Mouse (Mus musculus) yolk sac, embryonic 10.5 days (tissue): ENCODE measurements at regions not wholly inside any gene's neighbourhood (a gene's known extent, or its start where the extent isn't known, plus 50 kb on each side); places are given as distances from the start of the nearest gene placed in this dataset.

ENCODE experiments used
- DNase-seq: peaks from one replicate; pipeline ENCODE4 v3.0.0-alpha.2; 2017; ENCODE audit warnings: low spot score

GRCm38 (mm10) chr4:33687434-33687833 is 237.0 kb upstream of the Cnr1 start:
- no peak for DNase-seq

- DNase-seq, result no peak
Measured at GRCm38 (mm10) chr4:33693441-33693840, 231.0 kb upstream of the Cnr1 start.

- no peak for DNase-seq
Measured at GRCm38 (mm10) chr4:33696969-33697368, 227.4 kb upstream of the Cnr1 start.

DNA sequence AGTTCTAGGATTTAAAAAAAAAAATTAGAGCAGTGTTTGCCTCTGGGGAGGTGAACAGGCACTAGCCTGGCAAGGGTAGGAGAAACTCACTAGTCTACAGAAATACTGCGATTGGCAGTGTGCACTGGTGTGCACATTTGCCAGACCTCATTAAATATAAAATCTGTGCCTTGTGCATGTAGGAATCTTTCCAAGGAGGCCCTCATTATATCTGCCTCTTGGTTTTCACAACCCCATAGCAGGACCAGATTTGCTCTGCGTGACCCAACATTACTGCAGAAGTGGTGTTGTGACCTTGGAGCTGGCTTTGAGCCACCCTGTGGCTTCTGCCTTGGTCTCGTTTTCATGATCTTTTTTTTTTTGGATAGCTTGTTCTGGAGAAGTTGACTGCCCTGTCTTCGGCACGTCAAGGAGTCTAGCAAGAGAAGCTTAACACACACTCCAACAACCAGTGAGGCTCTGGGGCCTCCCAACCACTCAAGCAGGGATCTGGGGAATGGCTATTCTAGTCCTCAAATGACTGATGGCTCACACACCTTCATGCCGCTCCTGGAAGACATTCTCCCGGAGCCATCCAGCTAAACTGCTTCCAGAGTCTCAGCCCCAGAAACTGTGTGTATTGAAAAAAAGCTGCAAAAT is 222.2 kb upstream of the Cnr1 start:
- no peak for DNase-seq

DNA sequence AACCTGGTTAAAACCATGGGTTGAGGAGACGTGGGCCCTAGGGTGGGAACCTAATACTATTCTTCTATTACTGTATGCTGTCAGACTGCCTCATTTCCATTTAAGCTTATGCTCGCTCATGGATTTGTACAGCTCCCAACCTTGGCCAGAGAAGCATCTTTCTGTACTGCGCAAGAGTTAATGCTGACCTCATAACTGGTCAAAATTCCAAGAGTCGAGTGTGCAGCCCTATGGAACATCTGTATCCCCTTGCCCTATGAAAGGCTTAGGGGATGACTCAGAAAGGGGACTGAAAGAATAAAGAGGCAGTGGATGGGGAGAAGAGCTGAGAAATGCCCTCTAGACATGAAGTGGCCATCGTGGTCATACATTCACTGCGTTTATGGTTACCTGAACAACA is 218.7 kb upstream of the Cnr1 start:
- DNase-seq, result no peak

- DNase-seq, result no peak
Measured at GRCm38 (mm10) chr4:33706785-33707184, 217.6 kb upstream of the Cnr1 start.

DNA sequence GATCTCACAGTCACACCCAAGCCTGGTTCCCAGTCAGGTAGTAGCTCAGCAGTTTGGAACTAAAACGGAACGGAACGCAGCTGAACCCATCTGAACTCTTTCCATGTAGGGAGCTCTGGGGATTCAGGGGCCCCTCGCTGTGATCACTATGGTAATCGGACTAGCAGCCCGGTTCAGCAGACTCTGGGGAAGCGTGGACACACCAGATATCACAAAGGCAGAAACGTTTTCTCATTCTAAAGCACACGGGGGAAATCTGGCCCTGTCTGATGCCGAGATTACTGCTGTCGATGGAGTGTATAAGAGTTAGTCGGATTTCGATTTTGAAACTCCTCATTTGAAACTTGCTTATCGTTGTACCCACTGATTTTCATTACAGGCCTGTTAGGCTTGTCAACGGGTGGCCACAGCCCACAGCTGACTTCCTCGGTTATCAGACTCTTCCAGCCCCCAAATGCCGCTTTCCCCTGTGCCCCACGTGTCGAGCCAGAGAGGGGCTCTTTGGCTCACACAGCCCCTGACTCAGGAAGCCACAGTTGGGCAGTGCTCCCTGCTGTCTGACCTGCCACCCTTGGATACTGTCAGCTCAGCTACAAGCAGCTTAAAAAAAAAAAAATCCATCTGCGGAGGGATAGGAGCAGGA is 207.8 kb upstream of the Cnr1 start:
- DNase-seq, result no peak

- DNase-seq, result no peak
Measured at GRCm38 (mm10) chr4:33720972-33721371, 203.4 kb upstream of the Cnr1 start.

DNA sequence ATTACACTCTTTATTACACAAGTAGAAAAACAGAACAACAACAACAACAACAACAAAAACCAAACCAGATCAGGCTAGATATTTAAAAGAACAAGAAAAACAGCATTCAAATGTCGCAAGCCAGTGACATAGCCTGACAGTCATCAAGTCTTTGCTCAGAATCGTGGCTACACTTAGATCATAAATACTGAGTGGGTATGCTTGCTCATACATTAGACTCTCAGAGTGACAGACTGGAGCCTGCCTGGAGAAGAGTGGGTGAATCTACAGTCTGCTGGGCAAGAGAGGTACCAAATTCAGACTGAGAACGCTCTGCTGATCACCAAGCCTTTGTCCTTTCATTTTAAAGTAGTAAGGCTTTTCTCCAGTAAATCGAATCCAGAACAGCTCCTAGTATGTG is 202.4 kb upstream of the Cnr1 start:
- DNase-seq, result no peak

GRCm38 (mm10) chr4:33731837-33732236 is 192.6 kb upstream of the Cnr1 start:
- no peak for DNase-seq

DNA sequence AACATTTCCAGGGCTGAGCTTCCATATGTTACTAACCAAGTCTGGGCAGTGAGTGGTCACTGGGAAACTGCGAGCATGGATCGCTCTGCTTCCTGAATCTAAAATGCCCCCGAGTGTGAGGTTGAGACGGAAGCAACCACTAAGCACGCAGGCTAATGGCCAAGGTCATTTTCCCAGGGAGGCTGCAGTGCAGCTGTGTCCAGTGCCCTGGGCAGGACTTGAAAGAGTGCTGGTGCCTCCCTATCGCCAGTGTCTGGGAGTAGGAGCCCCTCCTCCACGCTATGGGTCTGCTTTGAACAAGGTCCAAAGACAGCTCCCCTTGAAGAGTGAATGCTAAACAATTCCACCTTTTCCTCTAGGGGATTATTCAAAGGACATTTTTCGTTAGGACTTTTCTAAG is 189.5 kb upstream of the Cnr1 start:
- no peak for DNase-seq

- no peak for DNase-seq
Measured at GRCm38 (mm10) chr4:33735442-33735966, 188.9 kb upstream of the Cnr1 start.

- no peak for DNase-seq
Measured at GRCm38 (mm10) chr4:33736061-33736701, 188.2 kb upstream of the Cnr1 start.

- DNase-seq, result no peak
Measured at GRCm38 (mm10) chr4:33737337-33737736, 187.1 kb upstream of the Cnr1 start.

DNA sequence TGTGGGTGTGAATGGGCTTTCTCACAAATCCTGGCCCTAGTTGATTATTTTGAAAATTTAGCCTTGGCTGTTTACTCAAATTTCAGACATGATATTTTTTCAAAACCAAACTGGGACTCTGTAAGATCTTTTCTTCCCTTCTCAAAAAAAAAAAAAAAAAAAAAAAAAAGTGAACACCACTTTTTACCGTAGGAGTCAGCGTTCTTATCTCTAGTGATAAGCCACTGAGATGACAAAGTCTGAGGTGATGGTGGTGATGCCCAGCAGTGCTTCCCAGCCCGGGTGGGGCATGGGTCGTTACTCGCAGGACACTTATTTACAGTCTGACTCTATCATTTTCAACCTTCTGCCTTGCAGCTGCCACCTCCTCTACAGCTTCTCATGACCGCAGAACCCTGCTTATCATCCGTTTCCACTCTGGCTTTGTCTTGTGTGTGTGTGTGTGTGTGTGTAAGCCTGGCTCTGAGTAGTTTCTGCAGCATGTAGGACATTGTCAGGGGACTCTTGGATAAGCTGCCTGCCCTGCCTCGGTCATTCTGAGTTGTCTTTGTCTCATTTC is 186.5 kb upstream of the Cnr1 start:
- DNase-seq, result no peak

DNA sequence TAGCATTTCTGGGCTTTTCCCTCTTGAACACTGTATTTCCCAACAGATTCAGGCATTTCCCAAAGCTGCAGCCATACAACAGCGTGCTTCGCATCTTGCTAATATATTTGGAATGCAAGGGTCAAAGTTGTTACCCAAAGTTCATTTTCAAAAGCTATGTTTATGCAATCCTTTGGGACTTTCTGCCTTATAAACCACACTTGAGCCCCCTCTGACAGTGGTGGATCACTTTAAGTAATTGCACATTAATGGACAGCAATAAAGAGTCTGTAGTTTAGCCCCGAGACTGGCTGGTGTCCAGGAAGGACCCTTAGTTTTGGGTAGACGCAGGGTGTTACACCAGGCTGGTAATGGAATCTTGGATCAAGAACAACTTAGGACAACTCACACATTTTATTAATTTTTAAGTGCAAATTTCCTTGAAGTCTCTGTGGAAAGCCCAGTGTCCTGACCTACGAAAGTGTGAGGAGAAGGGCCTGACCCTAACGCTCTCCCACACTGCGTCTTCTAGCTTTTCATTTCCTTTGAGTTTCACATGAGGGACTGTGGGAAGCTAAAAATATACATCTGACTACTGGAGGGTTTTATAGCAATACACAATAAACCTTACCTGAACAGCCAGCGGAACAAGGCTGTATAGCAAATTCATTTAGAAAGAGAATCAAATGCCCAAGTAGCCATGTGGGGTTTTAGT is 185.0 kb upstream of the Cnr1 start:
- no peak for DNase-seq

DNA sequence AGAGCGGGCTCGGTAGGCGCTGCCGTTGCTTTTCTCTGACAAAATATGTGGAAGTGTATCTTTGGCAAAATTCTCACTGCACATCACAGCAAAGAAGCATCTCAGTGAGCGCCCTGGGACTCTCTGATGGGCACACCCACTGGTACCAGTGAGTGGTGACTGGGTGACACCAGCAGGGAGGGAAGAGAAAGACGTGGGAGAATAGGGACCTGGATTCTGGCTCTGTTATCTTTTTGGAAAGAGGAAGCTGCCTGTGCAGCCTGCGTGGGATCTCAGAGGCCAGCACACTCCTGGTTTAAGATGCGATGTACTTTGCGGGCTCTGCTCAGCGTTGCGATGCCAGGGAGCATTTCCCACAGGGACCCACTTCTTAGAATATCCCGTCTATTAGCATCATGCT is 183.4 kb upstream of the Cnr1 start:
- DNase-seq, result no peak

DNA sequence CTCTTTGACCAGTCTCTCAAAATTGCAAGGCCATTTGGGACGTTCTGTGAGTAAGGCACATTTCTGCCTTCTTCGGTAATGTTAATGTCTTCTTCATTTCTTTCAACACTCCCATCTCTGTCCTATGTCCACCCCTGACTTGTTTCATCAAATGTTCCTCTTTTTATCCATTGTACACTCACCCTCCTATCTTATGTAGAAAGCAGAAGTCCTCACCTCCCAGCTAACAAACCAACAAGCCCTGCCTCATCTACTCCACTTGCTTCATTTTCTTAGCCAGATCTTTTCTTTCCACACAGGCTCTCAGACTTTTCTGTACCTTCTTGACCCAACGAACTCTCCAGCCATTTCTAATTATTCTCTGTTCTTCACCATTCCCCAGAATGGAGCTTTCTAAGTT is 179.2 kb upstream of the Cnr1 start:
- DNase-seq, result no peak

- no peak for DNase-seq
Measured at GRCm38 (mm10) chr4:33747316-33747895, 177.0 kb upstream of the Cnr1 start.

- DNase-seq, result no peak
Measured at GRCm38 (mm10) chr4:33767721-33768120, 156.7 kb upstream of the Cnr1 start.

DNA sequence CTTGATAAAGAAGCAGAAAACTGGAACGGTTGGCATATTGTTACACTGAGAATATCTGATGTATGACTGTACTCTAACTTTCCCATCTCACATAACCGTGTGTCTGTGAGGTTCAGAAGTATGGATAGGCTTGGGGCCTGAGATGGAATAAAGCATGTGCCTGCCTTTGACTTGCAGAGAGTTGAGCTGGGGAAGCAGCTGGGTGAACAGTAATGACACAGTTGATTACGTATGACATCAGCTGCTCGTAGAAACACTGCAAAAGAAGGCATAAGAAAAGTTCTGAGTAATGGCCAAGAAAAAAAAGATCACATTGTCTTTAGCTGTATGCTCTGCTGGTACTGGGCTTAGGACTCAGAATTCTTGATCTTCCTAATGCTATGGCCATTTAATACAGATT is 138.4 kb upstream of the Cnr1 start:
- DNase-seq, result no peak

- DNase-seq, result no peak
Measured at GRCm38 (mm10) chr4:33786958-33787357, 137.4 kb upstream of the Cnr1 start.
